Mouse (Mus musculus): ENCODE results near the gene Gfer. TPM values are rescaled to one million over a fixed set of nuclear protein-coding genes. Genes with fewer than 3 reads are reported as not detected.

The Gfer gene
- polyA plus RNA-seq, 1 experiment from 2014 or later, result 16.2 TPM

- Histone ChIP-seq H3K79me2 (ENCODE audit: inconsistent target) (peaks cover 20% of the 10 kb centered on the region), H3K36me3 (ENCODE audit: inconsistent target) (peaks cover 1% of the 10 kb centered on the region; the same call in 1 of the 2 replicates), H3K27ac (no peak overlapping the region), H3K4me3 (ENCODE audit: inconsistent target) (no peak overlapping the region)
- 96% methylated on average over 11 of the region's 15 CpGs for WGBS (ENCODE audit: missing documents)
These were observed 20.3 kb upstream of the Gfer start for GRCm38 (mm10) chr17:24716166-24716682.

DNA sequence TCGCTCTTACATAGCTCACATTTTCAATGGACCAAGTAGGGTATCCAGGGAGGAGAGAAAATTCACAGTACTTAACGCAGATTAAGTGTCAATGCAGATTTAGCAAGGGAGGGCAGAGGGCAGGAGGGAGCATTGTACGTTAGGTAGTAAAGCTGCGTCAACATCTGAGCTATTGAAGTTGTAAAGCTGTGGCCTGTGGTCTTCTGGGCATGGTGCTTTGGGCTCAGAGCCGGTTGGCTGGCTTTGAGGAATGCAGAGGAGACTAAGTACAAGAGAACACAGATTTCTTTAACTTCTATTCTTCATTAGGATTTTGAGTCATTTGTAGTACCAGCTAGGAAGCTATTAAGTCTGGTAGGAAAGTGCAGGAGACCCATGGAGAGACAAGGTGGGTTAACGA is 19.6 kb upstream of the Gfer start:
- Histone ChIP-seq H3K36me3 (ENCODE audit: inconsistent target) (no peaks in the 10 kb centered on the region), H3K27ac (no peak overlapping the region), H3K4me3 (ENCODE audit: inconsistent target) (no peak overlapping the region), H3K79me2 (ENCODE audit: inconsistent target) (peaks cover 14% of the 10 kb centered on the region)
- WGBS (ENCODE audit: missing documents), result 93% methylated on average over 6 of the region's 6 CpGs

DNA sequence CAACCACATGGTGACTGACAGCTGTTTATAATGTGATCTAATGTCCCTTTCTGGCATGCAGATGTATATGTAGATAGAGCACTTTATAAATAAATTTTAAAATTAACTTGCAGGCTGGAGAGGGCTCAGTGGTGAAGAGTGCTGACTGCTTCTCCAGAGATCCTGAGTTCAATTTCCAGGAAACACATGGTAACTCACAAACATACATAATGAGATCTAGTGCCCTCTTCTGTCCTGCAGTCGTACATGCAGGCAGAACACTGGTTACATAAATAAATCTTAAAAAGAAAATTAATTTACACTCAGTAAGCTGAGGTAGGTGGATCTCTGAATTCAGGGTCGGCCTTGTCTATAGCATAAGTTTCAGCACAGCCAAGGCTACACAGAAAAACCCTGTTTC is 12.7 kb upstream of the Gfer start:
- WGBS (ENCODE audit: missing documents), result 23% methylated on average over 2 of the region's 2 CpGs
- Histone ChIP-seq H3K4me3 (ENCODE audit: inconsistent target) (peak overlapping the region; percentile 91), H3K36me3 (ENCODE audit: inconsistent target) (peaks cover 10% of the 10 kb centered on the region; the same call in 1 of the 2 replicates), H3K79me2 (ENCODE audit: inconsistent target) (peaks cover 17% of the 10 kb centered on the region; the same call in 1 of the 2 replicates), H3K27ac (peak overlapping the region; percentile 51; the same call in 1 of the 2 replicates)

DNA sequence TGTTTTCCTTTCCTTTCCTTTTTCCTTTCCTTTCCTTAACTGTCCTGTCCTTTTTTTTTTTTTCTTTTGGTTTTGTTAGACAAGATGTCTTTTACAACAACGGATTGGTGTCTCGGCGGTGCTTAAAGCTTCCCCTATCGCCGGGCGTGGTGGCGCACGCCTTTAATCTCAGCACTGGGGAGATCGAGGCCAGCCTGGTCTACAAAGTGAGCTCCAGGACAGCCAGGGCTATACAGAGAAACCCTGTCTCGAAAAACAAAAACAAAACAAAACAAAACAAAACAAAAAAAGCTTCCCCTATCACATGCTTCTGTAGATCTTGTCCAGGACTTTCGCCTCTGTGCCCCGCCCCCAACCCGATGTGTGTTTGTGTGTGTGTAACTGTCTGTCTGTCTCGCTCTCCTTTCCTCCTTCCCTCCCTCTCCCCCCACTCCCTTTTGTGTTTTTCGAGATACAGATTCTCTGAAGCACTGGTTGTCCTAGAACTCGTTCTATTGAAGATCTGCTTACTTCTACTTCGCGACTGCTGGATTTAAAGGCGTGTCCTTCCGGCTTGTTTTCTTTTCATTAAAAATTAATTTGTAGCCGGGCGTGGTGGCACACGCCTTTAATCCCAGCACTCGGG is 12.0 kb upstream of the Gfer start:
- H3K27ac ChIP-seq, result peak overlapping the region; percentile 51
- peaks cover 10% of the 10 kb centered on the region; the same call in 1 of the 2 replicates for H3K36me3 ChIP-seq (ENCODE audit: inconsistent target)
- H3K79me2 ChIP-seq (ENCODE audit: inconsistent target), result peaks cover 17% of the 10 kb centered on the region; the same call in 1 of the 2 replicates
- 3% methylated on average over 23 of the region's 24 CpGs for whole genome bisulfite sequencing (ENCODE audit: missing documents)
- H3K4me3 ChIP-seq (ENCODE audit: inconsistent target), result peak overlapping the region; percentile 91

- Histone ChIP-seq H3K36me3 (ENCODE audit: inconsistent target) (peaks cover 12% of the 10 kb centered on the region; the same call in 1 of the 2 replicates), H3K27ac (peak within 1 kb of the TSS; percentile 51), H3K4me3 (ENCODE audit: inconsistent target) (peak within 1 kb of the TSS; percentile 91), H3K79me2 (ENCODE audit: inconsistent target) (peaks cover 17% of the 10 kb centered on the region; the same call in 1 of the 2 replicates)
- 3% methylated on average over 32 of the region's 32 CpGs for WGBS (ENCODE audit: missing documents)
These were observed 11.2 kb upstream of the Gfer start, which contains the start of gene Tbl3 for GRCm38 (mm10) chr17:24706982-24707800. TSS of gene Tbl3 (minus strand) at chr17:24707660.

- Histone ChIP-seq H3K79me2 (ENCODE audit: inconsistent target) (peaks cover 17% of the 10 kb centered on the region; the same call in 1 of the 2 replicates), H3K4me3 (ENCODE audit: inconsistent target) (no peak overlapping the region), H3K36me3 (ENCODE audit: inconsistent target) (peaks cover 25% of the 10 kb centered on the region; the same call in 1 of the 2 replicates), H3K27ac (no peak overlapping the region)
- 88% methylated on average over 3 of the region's 3 CpGs for WGBS (ENCODE audit: missing documents)
These were observed 9.9 kb upstream of the Gfer start for GRCm38 (mm10) chr17:24705821-24706220.

DNA sequence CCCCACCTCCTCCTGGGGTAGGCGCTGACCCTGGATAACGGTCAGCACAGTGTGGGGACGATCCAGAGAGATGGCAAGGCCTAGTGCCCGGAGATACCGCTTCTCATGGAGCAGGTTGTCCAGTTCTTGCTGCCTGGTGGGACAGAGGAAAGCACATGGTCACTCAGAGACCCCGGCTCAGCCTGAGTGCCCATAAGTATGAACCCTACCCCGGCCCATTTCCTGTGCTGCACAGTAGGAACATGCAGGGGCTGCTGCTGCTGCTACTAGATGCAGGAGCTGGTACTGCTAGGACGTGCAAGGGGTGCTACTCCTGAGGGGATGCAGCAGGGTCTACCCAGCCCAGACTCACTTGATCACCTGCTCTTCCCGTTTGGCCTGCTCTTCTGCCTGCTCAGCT is 5.3 kb upstream of the Gfer start:
- H3K4me3 ChIP-seq (ENCODE audit: inconsistent target), result no peak overlapping the region
- 98% methylated on average over 7 of the region's 9 CpGs for WGBS (ENCODE audit: missing documents)
- no peak overlapping the region for H3K27ac ChIP-seq
- H3K36me3 ChIP-seq (ENCODE audit: inconsistent target), result peaks cover 33% of the 10 kb centered on the region; the same call in 1 of the 2 replicates
- H3K79me2 ChIP-seq (ENCODE audit: inconsistent target), result peaks cover 8% of the 10 kb centered on the region; the same call in 1 of the 2 replicates

DNA sequence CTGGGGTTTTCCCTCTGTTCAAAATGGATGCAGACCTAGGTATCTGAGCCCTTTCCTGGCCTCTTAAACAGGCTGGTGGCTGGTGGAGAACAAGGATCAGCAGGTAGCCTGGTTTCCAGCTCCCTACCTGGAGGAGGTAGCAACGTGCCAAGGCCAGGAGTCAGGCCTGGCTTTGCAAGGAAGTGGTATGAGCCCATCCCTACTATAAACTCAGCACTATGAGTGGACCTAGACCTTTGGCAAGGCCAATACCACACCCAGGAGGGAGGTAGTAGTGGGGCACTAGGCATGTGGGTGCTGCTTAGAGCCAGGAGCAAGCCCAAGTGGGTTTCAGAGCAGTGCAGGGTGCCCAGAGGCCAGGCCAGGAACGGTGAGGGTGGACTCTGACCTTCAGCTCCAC is 3.5 kb upstream of the Gfer start:
- Histone ChIP-seq H3K27ac (no peak overlapping the region), H3K79me2 (ENCODE audit: inconsistent target) (no peaks in the 10 kb centered on the region), H3K36me3 (ENCODE audit: inconsistent target) (peaks cover 31% of the 10 kb centered on the region; the same call in 1 of the 2 replicates), H3K4me3 (ENCODE audit: inconsistent target) (no peak overlapping the region)
- WGBS (ENCODE audit: missing documents), result 80% methylated on average over 2 of the region's 2 CpGs

- Histone ChIP-seq H3K27ac (no peak overlapping the region), H3K36me3 (ENCODE audit: inconsistent target) (peaks cover 24% of the 10 kb centered on the region; the same call in 1 of the 2 replicates), H3K4me3 (ENCODE audit: inconsistent target) (no peak overlapping the region), H3K79me2 (ENCODE audit: inconsistent target) (no peaks in the 10 kb centered on the region)
- 85% methylated on average over 9 of the region's 9 CpGs for WGBS (ENCODE audit: missing documents)
These were observed 2.8 kb upstream of the Gfer start for GRCm38 (mm10) chr17:24698715-24699114.

DNA sequence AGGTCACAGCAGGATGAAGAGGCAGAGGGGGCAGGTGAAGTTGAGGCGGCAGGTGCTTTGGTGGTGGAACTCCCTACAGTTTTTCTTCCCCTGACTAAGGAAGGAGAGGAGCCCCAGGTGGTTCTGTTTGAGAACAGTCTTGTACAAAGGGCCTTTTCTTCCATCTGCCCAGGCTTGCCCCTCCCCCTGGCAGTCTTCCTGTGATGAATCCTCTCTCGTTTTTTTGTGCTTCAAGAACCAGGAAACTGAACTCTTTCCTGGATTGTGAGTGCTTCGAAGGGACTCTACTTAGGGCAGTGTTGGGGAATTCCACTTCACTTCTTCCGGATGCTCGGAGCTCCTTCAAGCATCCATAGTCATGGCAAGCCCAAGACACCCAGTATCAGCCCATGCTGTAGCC is 2.0 kb upstream of the Gfer start:
- no peaks in the 10 kb centered on the region for H3K79me2 ChIP-seq (ENCODE audit: inconsistent target)
- 57% methylated on average over 5 of the region's 5 CpGs for WGBS (ENCODE audit: missing documents)
- H3K4me3 ChIP-seq (ENCODE audit: inconsistent target), result no peak overlapping the region
- H3K36me3 ChIP-seq (ENCODE audit: inconsistent target), result peaks cover 23% of the 10 kb centered on the region; the same call in 1 of the 2 replicates
- no peak overlapping the region for H3K27ac ChIP-seq

DNA sequence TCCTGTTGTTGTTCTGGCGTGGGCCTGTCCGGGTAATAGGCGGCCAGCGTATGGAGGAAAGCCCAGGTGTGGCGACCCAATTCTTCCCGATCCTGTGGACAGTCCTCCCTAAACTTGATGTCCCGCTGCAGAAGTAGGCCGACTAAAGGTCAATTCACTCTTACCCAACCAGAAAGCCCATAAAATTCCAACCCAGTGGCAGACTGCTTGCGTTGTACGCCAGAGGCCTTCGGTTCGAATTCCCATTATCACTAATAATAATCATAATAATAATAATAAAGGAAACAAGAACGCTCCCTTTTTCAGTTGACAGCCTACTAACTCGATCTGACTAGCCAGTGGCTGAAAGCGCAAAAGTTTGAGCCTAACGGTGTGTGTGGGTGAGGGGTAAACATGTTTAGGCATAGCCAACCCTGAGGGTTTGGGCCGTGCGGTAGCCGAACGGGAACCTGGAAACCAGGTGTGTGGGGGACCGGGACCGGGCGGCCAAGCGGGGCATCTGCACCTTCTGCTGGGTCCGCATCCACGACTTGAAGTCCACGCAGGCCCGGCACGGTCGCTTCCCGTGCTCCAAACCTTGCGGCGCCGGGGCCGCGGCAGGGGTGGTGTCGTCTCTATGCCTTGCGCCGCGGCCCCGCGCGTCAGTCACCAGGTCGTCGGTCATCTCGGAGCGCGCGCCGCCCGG is 488 bp downstream of the Gfer start:
- peak overlapping the region; percentile 46 for H3K4me3 ChIP-seq (ENCODE audit: inconsistent target)
- 10% methylated on average over 43 of the region's 51 CpGs for WGBS (ENCODE audit: missing documents)
- no peak overlapping the region for H3K27ac ChIP-seq
- no peaks in the 10 kb centered on the region for H3K79me2 ChIP-seq (ENCODE audit: inconsistent target)
- peaks cover 5% of the 10 kb centered on the region; the same call in 1 of the 2 replicates for H3K36me3 ChIP-seq (ENCODE audit: inconsistent target)

DNA sequence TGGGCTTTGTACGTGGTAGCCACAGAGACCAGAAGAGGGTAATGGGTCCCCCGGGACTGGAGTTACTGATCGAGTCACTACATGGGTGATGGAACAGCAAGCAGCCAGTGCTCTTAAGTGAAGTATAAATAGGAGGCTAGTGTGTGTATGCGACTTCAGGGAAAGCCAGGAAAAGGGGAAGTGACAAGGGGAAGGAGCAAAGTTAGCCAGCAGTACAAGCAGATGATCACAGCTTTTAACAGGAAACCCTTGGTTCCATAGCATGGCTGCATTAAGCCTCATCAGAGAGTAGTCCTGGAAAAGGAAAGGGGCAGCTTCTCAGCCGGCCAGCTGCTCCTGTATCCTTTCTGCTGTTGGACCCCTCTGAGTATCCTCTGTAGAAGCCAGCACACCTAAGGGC is 3.6 kb downstream of the Gfer start:
- H3K79me2 ChIP-seq (ENCODE audit: inconsistent target), result no peaks in the 10 kb centered on the region
- 45% methylated on average over 5 of the region's 5 CpGs for WGBS (ENCODE audit: missing documents)
- peak overlapping the region; percentile 48 for H3K27ac ChIP-seq
- H3K36me3 ChIP-seq (ENCODE audit: inconsistent target), result no peaks in the 10 kb centered on the region
- no peak overlapping the region for H3K4me3 ChIP-seq (ENCODE audit: inconsistent target)

DNA sequence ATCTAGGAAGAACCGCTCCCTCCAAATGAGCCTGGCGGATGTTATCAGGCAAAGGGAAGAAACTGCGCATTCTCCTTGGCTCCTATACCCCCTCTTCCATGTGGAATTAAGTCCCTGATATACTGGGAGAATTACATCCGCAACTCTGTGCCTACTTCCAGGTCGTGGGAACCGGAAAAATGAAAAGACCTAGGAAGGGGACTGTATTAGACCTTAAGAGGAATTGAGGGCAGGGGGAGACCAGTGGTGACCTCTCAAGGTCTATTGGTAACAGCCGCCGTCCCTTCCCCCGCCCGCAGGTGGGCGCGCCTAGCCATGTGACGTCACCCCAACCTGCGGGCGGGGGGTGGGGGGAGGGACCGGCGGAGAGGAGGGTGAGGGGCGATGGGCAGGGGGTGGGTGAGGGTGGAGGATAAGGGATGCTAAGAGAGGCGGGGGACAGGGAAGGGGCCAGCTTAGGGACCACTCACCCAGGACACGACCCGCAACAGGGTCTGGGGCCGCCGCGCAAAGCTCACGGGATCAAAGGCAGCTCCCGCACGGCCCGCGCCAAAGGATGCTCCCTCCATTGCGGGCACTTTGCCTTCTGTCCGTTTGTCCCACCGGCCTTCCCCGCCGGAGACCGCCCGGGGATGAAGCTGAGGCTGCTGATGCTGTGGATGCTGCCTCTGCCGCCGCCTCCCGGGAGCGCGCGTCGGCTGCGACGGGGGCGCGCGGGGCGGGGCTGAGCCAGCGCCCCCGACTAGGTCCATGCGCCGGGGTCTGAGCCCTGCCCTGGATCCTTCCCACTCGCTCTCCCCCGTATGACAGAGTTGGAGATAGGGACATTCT is 6.5 kb downstream of the Gfer start, which contains the start of gene Syngr3:
TSS of gene Syngr3 (minus strand) at position 705 of the 831 bp plus-strand sequence.
- 10% methylated on average over 54 of the region's 55 CpGs for WGBS (ENCODE audit: missing documents)
- H3K4me3 ChIP-seq (ENCODE audit: inconsistent target), result no peak within 1 kb of the TSS

More for the DNA sequence above, 6.5 kb downstream of the Gfer start, which contains the start of gene Syngr3:
- no peak within 1 kb of the TSS for H3K27ac ChIP-seq
- no peaks in the 10 kb centered on the region for H3K79me2 ChIP-seq (ENCODE audit: inconsistent target)
- H3K36me3 ChIP-seq (ENCODE audit: inconsistent target), result no peaks in the 10 kb centered on the region

Measured in macrophage (primary cell).